Mouse (Mus musculus): ENCODE measurements around the gene Cacng8. TPM values are rescaled to one million over a fixed set of nuclear protein-coding genes. Genes with fewer than 3 reads are reported as not detected.
A peak's percentile ranks its signal among the peaks of the same experiment; 100 is the strongest.
"Not testable (repeated sequence)": the region's sequence is repeated elsewhere in the genome, so short reads cannot be mapped to it uniquely, and the experiment has no call there.

Cacng8 gene
- polyA plus RNA-seq, 1 experiment, result 1.8 TPM

DNA sequence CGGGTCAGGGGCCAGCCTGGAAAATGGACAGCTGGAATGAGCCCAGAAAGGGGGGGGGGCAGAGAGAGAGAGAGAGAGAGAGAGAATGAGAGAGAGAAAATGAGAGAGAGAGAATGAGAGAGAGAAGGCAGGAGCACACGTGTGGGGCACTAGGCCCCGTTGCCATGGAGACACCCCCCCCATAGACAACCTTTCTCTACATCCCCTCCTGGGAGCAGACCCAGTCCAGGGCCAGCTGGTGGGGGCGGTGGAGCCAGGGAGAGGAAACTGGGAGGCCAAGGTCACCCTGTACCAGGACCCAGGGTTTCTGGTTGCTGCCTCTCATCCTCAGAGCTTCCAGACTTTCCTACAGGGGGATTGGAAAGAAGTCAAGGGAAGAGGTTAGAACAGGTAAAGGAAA lies 1.3 kb downstream of the Cacng8 start:
- 71% methylated on average over 4 of the region's 4 CpGs for WGBS
- TF ChIP-seq POLR2A (IDR thresholded peaks at IDR 0.05; ENCODE audit: low read depth, low read length) (no peak), CTCF (IDR thresholded peaks at IDR 0.05; ENCODE audit: extremely low read depth, insufficient read depth, insufficient read length, insufficient replicate concordance) (no peak)
- H3K27ac ChIP-seq (ENCODE audit: insufficient read depth, low read length), result no peak overlapping the region
- H3K4me3 ChIP-seq (ENCODE audit: extremely low read depth, insufficient read depth, insufficient read length), result no peak overlapping the region
- H3K36me3 ChIP-seq (ENCODE audit: control insufficient read depth, insufficient read depth, low read length), result no peaks in the 10 kb centered on the region
- H3K27me3 ChIP-seq (ENCODE audit: control insufficient read depth, insufficient read depth, low read length), result no peaks in the 10 kb centered on the region
- no peak for DNase-seq (ENCODE audit: low read depth in 1 of 2, low spot score in 2 of 2)
- H3K4me1 ChIP-seq (ENCODE audit: control insufficient read depth, insufficient read depth, insufficient read length), result no peaks in the 10 kb centered on the region

GRCm38 (mm10) chr7:3397355-3397754 lies 6.9 kb downstream of the Cacng8 start:
- H3K4me1 ChIP-seq (ENCODE audit: control insufficient read depth, insufficient read depth, insufficient read length), result no peaks in the 10 kb centered on the region
- DNase-seq (ENCODE audit: low read depth in 1 of 2, low spot score in 2 of 2), result no peak
- H3K27me3 ChIP-seq (ENCODE audit: control insufficient read depth, insufficient read depth, low read length), result no peaks in the 10 kb centered on the region
- no peak overlapping the region for H3K4me3 ChIP-seq (ENCODE audit: extremely low read depth, insufficient read depth, insufficient read length)
- no peak overlapping the region for H3K27ac ChIP-seq (ENCODE audit: insufficient read depth, low read length)
- no peak for TF ChIP-seq CTCF (IDR thresholded peaks at IDR 0.05; ENCODE audit: extremely low read depth, insufficient read depth, insufficient read length, insufficient replicate concordance)
- no peak for TF ChIP-seq POLR2A (IDR thresholded peaks at IDR 0.05; ENCODE audit: low read depth, low read length)
- 84% methylated on average over 10 of the region's 10 CpGs for WGBS
- H3K36me3 ChIP-seq (ENCODE audit: control insufficient read depth, insufficient read depth, low read length), result no peaks in the 10 kb centered on the region

GRCm38 (mm10) chr7:3397797-3398196 lies 7.3 kb downstream of the Cacng8 start:
- H3K36me3 ChIP-seq (ENCODE audit: control insufficient read depth, insufficient read depth, low read length), result no peaks in the 10 kb centered on the region
- 74% methylated on average over 7 of the region's 7 CpGs for WGBS
- no peaks in the 10 kb centered on the region for H3K27me3 ChIP-seq (ENCODE audit: control insufficient read depth, insufficient read depth, low read length)
- no peak for TF ChIP-seq POLR2A (IDR thresholded peaks at IDR 0.05; ENCODE audit: low read depth, low read length)
- no peak for TF ChIP-seq CTCF (IDR thresholded peaks at IDR 0.05; ENCODE audit: extremely low read depth, insufficient read depth, insufficient read length, insufficient replicate concordance)
- H3K27ac ChIP-seq (ENCODE audit: insufficient read depth, low read length), result no peak overlapping the region
- DNase-seq (ENCODE audit: low read depth in 1 of 2, low spot score in 2 of 2), result no peak
- no peaks in the 10 kb centered on the region for H3K4me1 ChIP-seq (ENCODE audit: control insufficient read depth, insufficient read depth, insufficient read length)
- H3K4me3 ChIP-seq (ENCODE audit: extremely low read depth, insufficient read depth, insufficient read length), result no peak overlapping the region

- DNase-seq (ENCODE audit: low read depth in 1 of 2, low spot score in 2 of 2); H3K27me3 ChIP-seq (ENCODE audit: control insufficient read depth, insufficient read depth, low read length); H3K36me3 ChIP-seq (ENCODE audit: control insufficient read depth, insufficient read depth, low read length); H3K27ac ChIP-seq (ENCODE audit: insufficient read depth, low read length); H3K4me3 ChIP-seq (ENCODE audit: extremely low read depth, insufficient read depth, insufficient read length); H3K4me1 ChIP-seq (ENCODE audit: control insufficient read depth, insufficient read depth, insufficient read length): not testable (repeated sequence)
- 90% methylated on average over 8 of the region's 8 CpGs for WGBS
Observed at GRCm38 (mm10) chr7:3398363-3398762, 7.9 kb downstream of the Cacng8 start.

DNA sequence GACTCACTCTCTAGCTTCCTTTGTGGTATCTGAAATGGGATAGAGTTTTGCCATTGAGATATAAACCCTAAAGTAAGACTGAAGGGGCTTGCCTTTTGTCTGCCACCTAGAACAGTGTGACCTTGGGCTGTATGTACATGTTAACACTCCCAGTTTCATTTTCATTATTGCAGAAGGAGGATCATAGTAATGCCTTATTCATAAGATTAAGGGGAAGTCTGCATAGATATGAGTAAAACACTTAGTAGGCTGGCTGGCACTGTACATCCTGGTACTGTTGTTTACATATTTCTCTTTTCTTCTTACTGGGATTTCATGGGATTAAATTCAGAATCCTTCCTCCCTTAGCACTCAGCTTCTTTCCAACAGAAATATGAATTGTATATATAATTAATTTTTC lies 9.5 kb downstream of the Cacng8 start:
- H3K36me3 ChIP-seq (ENCODE audit: control insufficient read depth, insufficient read depth, low read length), result no peaks in the 10 kb centered on the region

DNA sequence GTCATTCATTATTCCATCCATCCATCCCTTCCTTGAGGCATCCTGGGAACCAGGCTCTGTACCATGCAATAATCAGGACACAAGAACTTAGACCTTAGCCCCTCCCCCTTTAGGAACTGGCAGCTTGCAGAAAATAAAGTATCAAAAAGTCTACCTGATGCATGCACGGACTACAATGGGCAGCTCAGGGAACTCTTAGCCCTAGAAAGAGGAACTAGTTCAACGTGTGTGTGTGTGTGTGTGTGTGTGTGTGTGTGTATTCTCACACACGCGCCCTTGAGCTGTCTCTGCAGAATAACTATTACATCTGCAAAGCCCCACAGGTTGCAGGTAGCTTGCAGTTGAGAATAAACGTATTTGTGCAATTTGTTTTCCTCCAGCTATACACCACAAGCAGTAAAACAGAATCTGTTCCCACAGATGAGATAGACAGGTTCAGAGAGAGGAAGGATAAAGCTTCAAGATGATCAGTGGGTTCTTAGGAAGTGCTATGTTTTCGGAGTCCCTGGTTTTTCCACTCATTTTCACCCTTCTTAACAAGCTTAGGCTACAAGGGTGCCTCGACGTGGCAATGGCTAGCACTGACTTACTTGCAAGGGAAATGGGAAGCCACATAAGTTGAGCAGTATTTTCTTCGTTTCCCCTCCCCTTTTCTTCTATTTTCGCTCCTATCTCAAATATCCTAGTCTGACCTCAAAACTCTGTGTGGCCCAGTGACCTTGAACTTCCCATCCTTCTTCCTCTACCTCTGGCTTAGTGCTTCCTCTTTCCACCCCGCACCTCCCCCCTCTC lies 19.4 kb downstream of the Cacng8 start:
- Histone ChIP-seq H3K27me3 (ENCODE audit: control insufficient read depth, insufficient read depth, low read length) (peaks cover 13% of the 10 kb centered on the region), H3K4me1 (ENCODE audit: control insufficient read depth, insufficient read depth, insufficient read length) (peaks cover 3% of the 10 kb centered on the region), H3K27ac (ENCODE audit: insufficient read depth, low read length) (no peak overlapping the region), H3K4me3 (ENCODE audit: extremely low read depth, insufficient read depth, insufficient read length) (no peak overlapping the region), H3K36me3 (ENCODE audit: control insufficient read depth, insufficient read depth, low read length) (no peaks in the 10 kb centered on the region)
- no peak for TF ChIP-seq POLR2A (IDR thresholded peaks at IDR 0.05; ENCODE audit: low read depth, low read length)
- no peak for TF ChIP-seq CTCF (IDR thresholded peaks at IDR 0.05; ENCODE audit: extremely low read depth, insufficient read depth, insufficient read length, insufficient replicate concordance)
- DNase-seq (ENCODE audit: low read depth in 1 of 2, low spot score in 2 of 2), result no peak
- WGBS, result 10% methylated on average over 11 of the region's 11 CpGs

More for the DNA sequence above, 9.5 kb downstream of the Cacng8 start:
- H3K27me3 ChIP-seq (ENCODE audit: control insufficient read depth, insufficient read depth, low read length), result no peaks in the 10 kb centered on the region
- no peak for DNase-seq (ENCODE audit: low read depth in 1 of 2, low spot score in 2 of 2)
- H3K4me1 ChIP-seq (ENCODE audit: control insufficient read depth, insufficient read depth, insufficient read length), result no peaks in the 10 kb centered on the region
- no peak overlapping the region for H3K4me3 ChIP-seq (ENCODE audit: extremely low read depth, insufficient read depth, insufficient read length)
- TF ChIP-seq POLR2A (IDR thresholded peaks at IDR 0.05; ENCODE audit: low read depth, low read length) (no peak), CTCF (IDR thresholded peaks at IDR 0.05; ENCODE audit: extremely low read depth, insufficient read depth, insufficient read length, insufficient replicate concordance) (no peak)
- no peak overlapping the region for H3K27ac ChIP-seq (ENCODE audit: insufficient read depth, low read length)

- DNase-seq (ENCODE audit: low read depth in 1 of 2, low spot score in 2 of 2), result no peak
- 4% methylated on average over 33 of the region's 33 CpGs for WGBS
- peak overlapping the region; percentile 41; the same call in 1 of the 2 replicates for H3K4me3 ChIP-seq (ENCODE audit: extremely low read depth, insufficient read depth, insufficient read length)
- H3K36me3 ChIP-seq (ENCODE audit: control insufficient read depth, insufficient read depth, low read length), result no peaks in the 10 kb centered on the region
- peaks cover 4% of the 10 kb centered on the region for H3K4me1 ChIP-seq (ENCODE audit: control insufficient read depth, insufficient read depth, insufficient read length)
- TF ChIP-seq CTCF (IDR thresholded peaks at IDR 0.05; ENCODE audit: extremely low read depth, insufficient read depth, insufficient read length, insufficient replicate concordance) (no peak), POLR2A (IDR thresholded peaks at IDR 0.05; ENCODE audit: low read depth, low read length) (no peak)
- peaks cover 25% of the 10 kb centered on the region for H3K27me3 ChIP-seq (ENCODE audit: control insufficient read depth, insufficient read depth, low read length)
- no peak overlapping the region for H3K27ac ChIP-seq (ENCODE audit: insufficient read depth, low read length)
Observed at GRCm38 (mm10) chr7:3411160-3411941, 20.9 kb downstream of the Cacng8 start.
